Mouse (Mus musculus): ENCODE measurements around the gene Gm10772.
"Not testable (repeated sequence)": the region's sequence is repeated elsewhere in the genome, so short reads cannot be mapped to it uniquely, and the experiment has no call there.

Gene Gm10772

DNA sequence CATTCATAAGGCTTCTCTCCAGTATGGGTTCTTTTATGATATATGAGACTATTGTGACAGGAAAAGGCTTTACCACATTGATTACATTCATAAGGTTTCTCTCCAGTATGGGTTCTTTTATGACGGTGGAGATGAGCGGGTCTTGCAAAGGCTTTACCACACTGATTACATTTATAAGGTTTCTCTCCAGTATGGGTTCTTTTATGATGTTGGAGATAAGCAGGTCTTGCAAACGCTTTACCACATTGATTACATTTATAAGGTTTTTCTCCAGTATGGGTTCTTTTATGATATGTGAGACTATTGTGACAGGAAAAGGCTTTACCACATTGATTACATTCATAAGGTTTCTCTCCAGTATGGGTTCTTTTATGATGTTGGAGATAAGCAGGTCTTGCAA lies at the start of gene Gm10772:
Gene Gm10772, minus strand, starts transcription at position 101 of the 400 bp plus-strand sequence.
- not testable (repeated sequence) for DNase-seq (ENCODE audit: low read depth, low spot score)

DNA sequence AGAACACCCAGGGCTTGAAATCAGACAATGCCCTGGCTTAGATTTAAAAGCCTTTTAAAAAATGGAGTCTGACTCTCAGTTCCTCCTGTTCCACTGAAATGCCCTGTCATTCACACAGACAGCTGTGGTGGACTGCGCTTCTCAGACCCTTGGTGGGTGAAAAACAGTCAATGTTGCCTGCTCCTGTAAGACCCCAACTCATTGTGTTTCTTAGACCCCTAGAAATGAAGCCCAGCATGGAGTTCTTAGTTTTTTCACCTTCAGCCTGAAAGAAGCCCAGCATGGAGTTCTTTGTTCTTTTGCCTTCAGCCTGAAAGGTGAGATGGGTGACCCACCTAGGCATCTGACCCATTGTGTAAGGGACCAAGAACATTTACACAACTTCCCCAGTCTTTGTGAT lies 36.5 kb upstream of the Gm10772 start:
- DNase-seq (ENCODE audit: low read depth, low spot score) = peak; percentile 87

GRCm38 (mm10) chr13:66263141-66263540 lies 35.8 kb upstream of the Gm10772 start:
- DNase-seq (ENCODE audit: low read depth, low spot score) = peak; percentile 56

DNA sequence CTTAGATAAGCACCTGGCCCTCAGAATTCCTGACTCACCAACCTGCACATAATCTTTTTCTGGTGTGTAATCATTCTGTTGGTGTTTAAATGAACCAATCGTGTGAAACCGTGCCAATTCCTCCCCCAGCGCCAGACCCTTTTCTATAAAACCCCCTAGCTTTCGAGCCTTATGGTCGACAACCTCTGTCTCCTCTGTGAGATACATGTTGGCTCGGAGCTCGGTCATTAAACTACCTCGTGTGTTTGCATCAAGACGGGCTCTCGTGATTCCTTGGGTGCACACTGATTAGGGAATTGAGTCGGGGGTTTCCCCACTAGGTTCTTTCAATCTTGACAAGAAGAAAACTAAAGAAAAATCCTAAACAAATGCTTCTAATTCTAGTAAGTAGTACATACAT lies 13.0 kb downstream of the Gm10772 start:
- DNase-seq (ENCODE audit: low read depth, low spot score) = peak; percentile 68

- DNase-seq (ENCODE audit: low read depth, low spot score) = peak; percentile 95
Observed at GRCm38 (mm10) chr13:66213811-66214210, 13.6 kb downstream of the Gm10772 start.

DNA sequence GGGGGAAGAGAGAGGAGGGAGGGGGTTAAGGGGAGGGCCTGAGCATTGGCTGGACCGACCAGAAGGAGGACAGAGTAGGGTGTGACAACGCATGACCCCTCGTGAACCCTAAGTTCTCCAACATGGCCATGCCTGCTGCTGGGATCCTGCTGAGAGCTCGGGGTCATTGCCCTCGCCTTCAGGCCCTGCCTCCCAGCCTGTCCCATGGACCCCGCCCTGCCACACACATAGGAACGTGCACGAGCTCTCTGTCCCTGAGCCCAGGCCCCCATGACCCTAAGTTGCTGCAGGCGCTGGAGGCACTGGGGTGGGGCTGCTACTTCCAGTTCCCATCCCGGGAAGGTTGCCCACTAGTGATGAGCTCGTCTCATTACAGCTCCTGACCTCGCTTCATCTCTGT lies 48.2 kb downstream of the Gm10772 start:
- DNase-seq (ENCODE audit: low read depth, low spot score) = peak; percentile 87
